Mouse (Mus musculus) embryonic facial prominence, embryonic 14.5 days (tissue): ENCODE data around the gene Creb5. TPM values are rescaled to one million over a fixed set of nuclear protein-coding genes. Genes with fewer than 3 reads are reported as not detected.

Source experiments
- ATAC-seq: fragments of 200-750 bp; cut with Nextera tagmentation; 2 replicates; pipeline ENCODE4 v1.8.0; 2017; ENCODE audit warnings: low read depth, moderate number of reproducible peaks, moderate TSS enrichment
- DNase-seq: peaks from one replicate; pipeline ENCODE4 v3.0.0-alpha.2; 2015; ENCODE audit warnings: low spot score
- H3K27ac ChIP-seq: fragments of 300-500 bp; sonication (generic); replicated peaks from 2 replicates; pipeline ENCODE4 v1.5.1; 2014; ENCODE audit warnings: low read depth, mild to moderate bottlenecking, low read length, moderate library complexity
- H3K27me3 ChIP-seq: fragments of 300-500 bp; sonication (generic); replicated peaks from 2 replicates; pipeline ENCODE4 v1.6.1; 2014; ENCODE audit warnings: low read length; ENCODE audit not compliant: control insufficient read depth, insufficient read depth
- H3K36me3 ChIP-seq: fragments of 300-500 bp; sonication (generic); 2 replicates; pipeline ENCODE4 v1.6.1; 2014; ENCODE audit warnings: low read length, mixed read lengths; ENCODE audit not compliant: control insufficient read depth, insufficient read depth
- H3K4me1 ChIP-seq: fragments of 300-500 bp; sonication (generic); 2 replicates; pipeline ENCODE4 v1.6.1; 2014; ENCODE audit warnings: antibody characterized with exemption, low read length; ENCODE audit not compliant: control insufficient read depth, insufficient read depth
- H3K4me2 ChIP-seq: fragments of 300-500 bp; sonication (generic); 2 replicates; pipeline ENCODE4 v1.6.1; 2014; ENCODE audit warnings: low read depth, mild to moderate bottlenecking, low read length, moderate library complexity, mixed read lengths
- H3K4me3 ChIP-seq: fragments of 300-500 bp; sonication (generic); 2 replicates; pipeline ENCODE4 v1.5.1; 2014; ENCODE audit warnings: low read depth, mild to moderate bottlenecking, low read length
- H3K9ac ChIP-seq: fragments of 300-500 bp; sonication (generic); 2 replicates; pipeline ENCODE4 v1.6.1; 2014; ENCODE audit warnings: low read depth, mild to moderate bottlenecking, low read length, moderate library complexity, mixed read lengths
- H3K9me3 ChIP-seq: fragments of 300-500 bp; sonication (generic); 2 replicates; pipeline ENCODE4 v1.6.1; 2016; ENCODE audit warnings: low read length; ENCODE audit not compliant: control insufficient read depth
- WGBS: fragments of 180-500 bp; shearing (Covaris S2); extraction: QIAGEN DNeasy Blood & Tissue Kit; methylation state at CpG from one replicate; pipeline ENCODE4 v1.1.7; 2014; 5-methylcytosine and 5-hydroxymethylcytosine counted together
- polyA plus RNA-seq: library from polyadenylated mRNA; unstranded; fragments of >200 nt; fragmentation: Nextera tagmentation; extraction: Ambion mirVana; gene quantifications from 2 replicates; pipeline ENCODE4 v1.2.1, GENCODE M21; 2014

Gene Creb5
- polyA plus RNA-seq, 1 experiment from 2014 or later: 22.8 TPM

GRCm38 (mm10) chr6:53570906-53571305 lies 283.8 kb downstream of the Creb5 start:
- Histone ChIP-seq H3K4me1 (peaks cover 36% of the 10 kb centered on the region), H3K9me3 (no peaks in the 10 kb centered on the region), H3K4me3 (no peak overlapping the region), H3K9ac (no peak overlapping the region), H3K4me2 (no peak overlapping the region), H3K27me3 (no peaks in the 10 kb centered on the region), H3K36me3 (no peaks in the 10 kb centered on the region), H3K27ac (no peak overlapping the region)
- 86% methylated on average over 4 of the region's 4 CpGs for WGBS
- ATAC-seq (no peak), DNase-seq (no peak)

- 87% methylated on average over 4 of the region's 4 CpGs for WGBS
- ATAC-seq: no peak
- no peak overlapping the region for H3K4me2 ChIP-seq
- no peaks in the 10 kb centered on the region for H3K36me3 ChIP-seq
- no peaks in the 10 kb centered on the region for H3K9me3 ChIP-seq
- H3K4me1 ChIP-seq: peaks cover 32% of the 10 kb centered on the region
- H3K27me3 ChIP-seq: no peaks in the 10 kb centered on the region
- no peak overlapping the region for H3K9ac ChIP-seq
- no peak overlapping the region for H3K4me3 ChIP-seq
- no peak overlapping the region for H3K27ac ChIP-seq
- DNase-seq: no peak
These were observed 284.6 kb downstream of the Creb5 start for GRCm38 (mm10) chr6:53571571-53572122.

GRCm38 (mm10) chr6:53572456-53572855 lies 285.4 kb downstream of the Creb5 start:
- Histone ChIP-seq H3K4me3 (no peak overlapping the region), H3K4me2 (peak overlapping the region; percentile 53; the same call in 1 of the 2 replicates), H3K36me3 (no peaks in the 10 kb centered on the region), H3K9ac (peak overlapping the region; percentile 50; the same call in 1 of the 2 replicates), H3K27ac (peak overlapping the region; percentile 82), H3K9me3 (no peaks in the 10 kb centered on the region), H3K4me1 (peaks cover 29% of the 10 kb centered on the region), H3K27me3 (no peaks in the 10 kb centered on the region)
- DNase-seq (no peak), ATAC-seq (0 out of 2 replicates have a peak, but pooled peaks have one; percentile 2)
- WGBS: 37% methylated on average over 4 of the region's 4 CpGs

- H3K9me3 ChIP-seq: no peaks in the 10 kb centered on the region
- ATAC-seq (peak; percentile 93), DNase-seq (peak; percentile 98)
- no peaks in the 10 kb centered on the region for H3K36me3 ChIP-seq
- no peaks in the 10 kb centered on the region for H3K27me3 ChIP-seq
- 2% methylated on average over 15 of the region's 16 CpGs for WGBS
- peak overlapping the region; percentile 50 for H3K9ac ChIP-seq
- peak overlapping the region; percentile 82 for H3K27ac ChIP-seq
- H3K4me3 ChIP-seq: peak overlapping the region; percentile 33
- peak overlapping the region; percentile 53 for H3K4me2 ChIP-seq
- H3K4me1 ChIP-seq: peaks cover 35% of the 10 kb centered on the region
These were observed 286.1 kb downstream of the Creb5 start for GRCm38 (mm10) chr6:53572979-53573710.

- peak; percentile 90 for DNase-seq
- Histone ChIP-seq H3K4me2 (peak overlapping the region; percentile 53), H3K4me3 (peak overlapping the region; percentile 33), H3K9me3 (no peaks in the 10 kb centered on the region), H3K9ac (peak overlapping the region; percentile 50), H3K27me3 (no peaks in the 10 kb centered on the region), H3K27ac (peak overlapping the region; percentile 82), H3K4me1 (peaks cover 33% of the 10 kb centered on the region), H3K36me3 (no peaks in the 10 kb centered on the region)
- peak; percentile 31; the same call in 1 of the 2 replicates for ATAC-seq
- WGBS: under 1% methylated on average over 6 of the region's 6 CpGs
These were observed 286.6 kb downstream of the Creb5 start for GRCm38 (mm10) chr6:53573711-53574065.

GRCm38 (mm10) chr6:53574097-53574496 lies 287.0 kb downstream of the Creb5 start:
- H3K27me3 ChIP-seq: no peaks in the 10 kb centered on the region
- ATAC-seq: no peak
- 15% methylated on average over 12 of the region's 12 CpGs for WGBS
- H3K4me2 ChIP-seq: peak overlapping the region; percentile 53
- peaks cover 29% of the 10 kb centered on the region for H3K4me1 ChIP-seq
- no peaks in the 10 kb centered on the region for H3K36me3 ChIP-seq
- peak overlapping the region; percentile 33 for H3K4me3 ChIP-seq
- H3K27ac ChIP-seq: peak overlapping the region; percentile 82
- DNase-seq: no peak
- no peaks in the 10 kb centered on the region for H3K9me3 ChIP-seq
- peak overlapping the region; percentile 50 for H3K9ac ChIP-seq

GRCm38 (mm10) chr6:53575191-53575590 lies 288.1 kb downstream of the Creb5 start:
- ATAC-seq (no peak), DNase-seq (no peak)
- Histone ChIP-seq H3K9ac (no peak overlapping the region), H3K4me1 (peaks cover 25% of the 10 kb centered on the region), H3K4me2 (peak overlapping the region; percentile 53), H3K9me3 (no peaks in the 10 kb centered on the region), H3K27me3 (no peaks in the 10 kb centered on the region), H3K4me3 (peak overlapping the region; percentile 33; the same call in 1 of the 2 replicates), H3K27ac (no peak overlapping the region), H3K36me3 (no peaks in the 10 kb centered on the region)
- 73% methylated on average over 4 of the region's 4 CpGs for WGBS

- Histone ChIP-seq H3K9me3 (no peaks in the 10 kb centered on the region), H3K4me3 (no peak overlapping the region), H3K4me2 (no peak overlapping the region), H3K27me3 (no peaks in the 10 kb centered on the region), H3K36me3 (no peaks in the 10 kb centered on the region), H3K9ac (no peak overlapping the region), H3K27ac (no peak overlapping the region), H3K4me1 (peaks cover 23% of the 10 kb centered on the region)
- 93% methylated on average over 3 of the region's 3 CpGs for WGBS
- ATAC-seq: no peak
- no peak for DNase-seq
These were observed 288.8 kb downstream of the Creb5 start for GRCm38 (mm10) chr6:53575836-53576235.
